Mouse (Mus musculus): ENCODE measurements around the gene En1.

En1 gene

DNA sequence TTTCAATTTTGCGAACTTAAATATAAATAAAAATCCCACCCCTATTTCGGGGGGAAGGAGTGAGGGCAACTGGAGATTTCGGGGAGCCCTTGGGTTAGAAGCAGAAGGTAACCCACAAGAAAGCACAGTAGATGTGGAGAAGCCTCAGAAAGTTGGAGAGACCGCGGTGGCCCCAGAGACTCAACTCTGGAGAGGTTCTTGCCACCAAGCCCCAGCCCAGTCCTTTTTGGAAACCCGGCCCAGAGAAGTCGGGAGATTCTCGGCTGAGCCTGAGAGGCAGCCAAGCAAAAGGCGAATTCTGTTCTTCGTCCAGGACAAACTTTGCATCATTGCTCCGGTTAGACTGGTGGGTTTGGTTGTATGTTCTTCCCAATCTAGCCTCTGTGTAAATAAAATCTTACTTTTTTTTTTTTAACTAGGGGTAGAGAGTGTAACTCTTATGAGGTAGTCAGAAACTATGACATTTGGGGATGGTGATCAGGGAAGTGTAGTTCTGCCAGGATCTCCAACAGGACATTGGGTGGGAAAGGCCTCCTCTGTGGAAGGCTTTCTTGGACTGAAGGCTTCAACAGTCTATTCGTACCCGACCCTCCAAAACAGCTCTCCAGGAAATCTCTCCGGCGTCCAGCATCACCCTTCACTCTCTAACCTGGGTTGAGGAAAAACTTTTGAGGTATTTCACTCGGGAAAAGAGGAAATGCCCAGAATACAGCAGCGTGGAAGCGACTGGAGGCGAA lies 1.5 kb upstream of the En1 start:
- DNase-seq = no peak

DNA sequence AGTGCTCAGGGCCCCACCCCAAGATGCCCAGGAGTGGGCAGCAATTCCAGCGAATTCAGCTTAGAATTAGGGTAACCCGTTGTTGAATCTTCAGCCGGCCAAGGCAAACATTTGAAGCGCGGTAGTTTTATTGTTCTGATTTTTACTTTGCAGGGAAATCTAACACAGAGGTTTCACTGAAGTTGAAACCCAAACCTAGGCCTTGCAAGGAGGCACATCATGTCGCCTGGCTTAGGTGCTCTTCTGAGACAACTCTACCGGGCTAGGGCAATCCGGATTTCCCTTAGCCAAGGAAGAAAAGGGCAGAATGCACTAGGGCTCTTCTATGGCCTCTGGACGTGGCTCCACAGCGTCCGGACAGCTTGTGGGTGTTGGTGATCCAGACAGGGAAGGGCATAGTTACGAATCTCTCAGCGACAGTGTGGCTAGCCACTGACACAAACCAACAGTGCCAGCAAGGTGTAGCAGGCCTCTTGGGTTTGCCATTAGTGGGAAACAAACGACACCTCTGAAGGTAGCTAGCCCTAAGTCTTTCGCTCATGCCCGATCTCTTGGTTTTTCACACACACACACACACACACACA lies 873 bp upstream of the En1 start:
- DNase-seq = no peak

DNA sequence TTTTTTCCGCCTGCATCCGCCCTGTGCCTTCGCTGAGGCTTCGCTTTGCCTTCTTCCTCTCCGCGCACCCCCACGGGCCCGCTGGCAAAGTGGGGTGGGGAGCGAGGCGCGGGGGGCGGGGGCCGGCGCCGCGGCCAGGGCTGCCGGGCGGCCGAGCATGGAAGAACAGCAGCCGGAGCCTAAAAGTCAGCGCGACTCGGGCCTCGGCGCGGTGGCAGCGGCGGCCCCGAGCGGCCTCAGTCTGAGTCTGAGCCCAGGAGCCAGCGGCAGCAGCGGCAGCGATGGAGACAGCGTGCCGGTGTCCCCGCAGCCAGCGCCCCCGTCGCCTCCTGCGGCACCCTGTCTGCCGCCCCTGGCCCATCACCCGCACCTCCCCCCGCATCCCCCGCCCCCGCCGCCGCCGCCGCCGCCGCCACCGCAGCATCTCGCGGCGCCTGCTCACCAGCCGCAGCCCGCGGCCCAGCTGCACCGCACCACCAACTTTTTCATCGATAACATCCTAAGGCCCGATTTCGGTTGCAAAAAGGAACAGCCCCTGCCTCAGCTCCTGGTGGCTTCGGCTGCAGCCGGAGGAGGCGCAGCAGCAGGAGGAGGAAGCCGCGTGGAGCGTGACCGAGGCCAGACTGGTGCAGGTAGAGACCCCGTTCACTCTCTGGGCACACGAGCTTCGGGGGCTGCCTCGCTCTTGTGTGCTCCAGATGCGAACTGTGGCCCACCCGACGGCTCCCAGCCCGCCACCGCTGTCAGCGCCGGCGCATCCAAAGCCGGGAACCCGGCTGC lies 848 bp downstream of the En1 start:
- no peak for DNase-seq

DNA sequence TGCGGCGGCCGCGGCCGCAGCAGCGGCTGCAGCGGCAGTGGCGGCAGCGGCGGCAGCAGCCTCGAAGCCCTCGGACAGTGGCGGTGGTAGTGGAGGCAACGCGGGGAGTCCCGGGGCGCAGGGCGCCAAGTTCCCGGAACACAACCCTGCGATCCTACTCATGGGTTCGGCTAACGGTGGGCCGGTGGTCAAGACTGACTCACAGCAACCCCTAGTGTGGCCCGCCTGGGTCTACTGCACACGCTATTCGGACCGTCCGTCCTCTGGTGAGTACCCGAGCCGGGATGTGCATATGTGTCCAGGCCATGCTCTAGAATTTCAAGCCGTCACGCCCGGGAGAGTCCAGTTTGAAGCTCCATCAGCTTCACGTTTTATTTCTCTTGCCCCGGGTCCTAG lies 1.4 kb downstream of the En1 start:
- no peak for DNase-seq

DNA sequence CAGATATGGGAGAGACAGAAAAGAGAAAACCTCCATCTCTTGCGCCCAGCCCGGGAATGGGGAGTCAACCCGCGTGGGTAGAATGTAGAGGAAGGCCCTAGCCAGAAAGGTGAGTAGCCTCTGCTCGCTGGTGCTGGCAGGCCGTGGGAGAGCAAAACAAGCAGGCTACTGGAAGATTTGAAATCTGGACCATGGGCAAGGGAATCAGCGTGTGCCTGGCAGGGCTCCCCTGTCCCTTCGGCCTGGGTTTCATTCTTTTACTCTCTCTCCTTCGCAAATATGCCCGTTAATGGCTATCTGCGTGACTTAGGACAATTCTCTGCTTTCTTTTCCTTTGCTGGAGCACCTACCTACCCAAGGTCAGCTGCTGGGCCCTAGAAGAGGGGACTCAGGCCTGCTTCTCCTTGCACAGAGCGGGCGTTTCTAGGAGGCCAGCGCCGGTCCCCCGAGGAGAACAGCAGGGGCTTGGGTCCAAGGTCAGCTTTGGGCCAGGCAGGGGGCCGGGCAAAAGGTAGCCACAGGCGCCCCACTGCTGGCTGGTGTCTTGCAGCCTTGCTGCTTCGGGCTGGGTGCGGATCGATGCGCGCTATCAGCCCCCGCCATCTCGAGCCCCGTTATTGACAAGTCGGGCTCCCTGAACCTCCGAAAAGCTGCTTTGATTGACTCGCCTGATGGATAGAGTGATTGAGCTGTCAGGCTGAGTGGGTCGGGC lies 2.4 kb downstream of the En1 start:
- DNase-seq = no peak

DNA sequence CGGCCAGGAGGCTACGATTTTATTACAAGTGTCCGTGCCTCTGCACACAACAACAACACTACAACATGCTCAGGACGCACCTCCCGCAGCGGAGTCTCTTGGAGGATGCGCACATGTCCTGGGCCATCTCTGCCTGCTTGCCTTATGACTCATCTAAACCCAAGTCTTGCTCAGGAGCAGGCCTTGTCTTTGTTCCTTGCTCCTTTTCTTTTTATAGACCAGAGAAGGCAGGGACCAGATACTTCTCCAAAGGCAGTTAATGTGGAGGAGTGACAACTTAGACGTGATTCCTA lies 2.9 kb downstream of the En1 start:
- no peak for DNase-seq

DNA sequence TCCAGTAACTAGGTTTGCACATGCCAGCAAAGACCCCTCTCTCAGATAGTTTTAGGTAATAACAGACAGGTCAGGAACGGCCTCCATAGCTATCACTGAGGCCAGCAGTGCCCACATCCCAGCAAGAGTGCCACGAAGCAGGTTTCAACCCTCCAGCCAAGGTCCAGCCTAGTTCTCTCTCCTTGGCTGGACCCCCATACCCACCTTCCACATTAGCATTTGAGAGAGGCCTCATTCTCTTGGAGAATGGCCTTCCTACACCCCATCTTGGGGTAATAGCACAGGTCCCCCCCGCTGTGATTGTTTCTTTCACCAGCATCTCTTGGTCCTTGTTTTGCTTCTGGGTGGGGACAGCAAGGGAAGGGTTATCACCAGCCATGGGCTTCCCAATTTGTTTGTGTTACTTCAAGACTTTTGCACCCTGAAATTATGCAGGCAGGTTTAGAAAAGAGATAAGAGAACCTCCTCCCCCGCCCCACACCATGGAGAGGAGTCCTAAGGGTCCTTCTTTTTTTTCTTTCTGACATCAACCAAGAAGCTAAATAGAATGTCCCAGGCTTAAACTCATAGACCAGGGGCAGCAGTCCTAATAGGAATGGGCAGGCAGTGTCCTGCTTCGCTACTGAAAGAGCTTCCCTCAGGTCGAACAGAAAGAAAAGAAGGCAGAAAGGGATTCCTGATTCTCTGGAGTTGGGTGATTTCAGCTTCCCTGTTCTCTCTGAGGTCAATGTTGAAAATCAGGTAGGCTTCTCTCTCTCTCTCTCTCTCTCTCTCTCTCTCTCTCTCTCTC lies 3.5 kb downstream of the En1 start:
- no peak for DNase-seq

DNA sequence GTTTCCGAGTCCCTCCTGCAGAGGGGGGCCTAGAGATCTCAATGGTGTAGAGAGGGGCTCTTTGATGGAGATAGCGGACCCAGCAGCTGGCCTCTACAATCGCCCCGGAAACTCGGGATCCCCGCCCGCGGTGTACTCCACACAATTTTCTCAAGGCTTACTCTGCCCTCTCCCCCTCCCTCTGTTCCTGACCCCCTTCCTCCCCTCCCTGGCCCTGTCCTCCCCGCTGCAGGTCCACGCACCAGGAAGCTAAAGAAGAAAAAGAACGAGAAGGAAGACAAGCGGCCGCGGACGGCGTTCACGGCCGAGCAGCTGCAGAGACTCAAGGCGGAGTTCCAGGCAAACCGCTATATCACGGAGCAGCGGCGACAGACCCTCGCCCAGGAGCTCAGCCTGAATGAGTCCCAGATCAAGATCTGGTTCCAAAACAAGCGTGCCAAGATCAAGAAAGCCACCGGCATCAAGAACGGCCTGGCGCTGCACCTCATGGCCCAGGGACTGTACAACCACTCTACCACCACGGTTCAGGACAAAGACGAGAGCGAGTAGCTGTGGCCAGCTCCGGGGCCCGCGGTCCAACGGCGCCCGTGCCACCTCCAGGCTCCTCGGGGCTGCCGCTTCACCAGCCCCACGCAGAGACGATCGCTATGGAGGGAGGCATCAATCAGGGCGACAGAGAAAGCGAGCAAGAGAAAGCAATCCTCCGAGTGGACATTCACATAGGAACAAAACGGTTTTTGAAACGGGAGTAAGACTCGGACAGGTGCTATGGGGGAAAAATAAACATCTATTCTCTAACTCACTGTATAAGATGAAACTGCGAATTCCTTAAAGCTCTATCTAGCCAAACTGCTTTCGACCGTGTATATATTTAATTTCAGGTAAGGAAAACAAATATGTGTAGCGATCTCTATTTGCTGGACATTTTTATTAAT lies 4.7 kb downstream of the En1 start:
- no peak for DNase-seq

DNA sequence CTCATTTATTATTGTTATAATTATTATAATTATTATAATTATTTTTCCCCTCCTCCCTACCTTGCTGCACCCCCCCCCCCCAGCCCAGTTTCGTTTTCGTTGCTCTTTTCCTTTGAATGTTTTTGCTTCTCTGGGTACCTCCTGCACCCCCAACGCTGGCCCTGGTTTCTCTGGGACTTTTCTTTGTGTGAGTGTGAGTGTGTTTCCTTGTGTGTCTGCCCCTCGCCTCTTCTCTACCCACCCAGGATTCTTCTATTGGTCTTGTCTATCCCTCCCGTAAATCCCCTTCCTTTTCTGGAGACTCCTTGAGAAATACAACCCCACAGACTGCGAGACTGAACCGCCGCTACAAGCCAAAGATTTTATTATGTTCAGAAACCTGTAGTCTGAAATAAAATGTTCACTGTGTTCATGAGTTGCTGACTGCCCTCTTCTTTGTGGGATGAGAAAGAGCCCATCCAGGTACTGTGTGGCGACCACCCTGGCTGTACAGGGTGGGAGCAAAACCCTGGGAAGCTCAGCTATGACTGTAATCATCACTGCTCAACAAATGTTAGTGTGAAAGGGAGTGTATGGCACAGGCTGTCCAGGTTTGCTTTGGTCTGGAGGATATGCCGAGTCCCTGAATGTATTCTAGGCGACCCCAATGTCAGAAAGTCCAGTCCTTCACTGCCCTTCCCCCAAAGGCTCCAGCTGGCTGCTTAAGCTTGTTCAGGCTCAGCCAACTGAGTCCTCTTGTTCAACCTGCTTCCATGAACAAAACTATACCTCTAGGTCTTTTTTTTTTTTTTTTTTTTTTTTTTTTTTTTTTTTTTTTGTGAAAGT lies 5.6 kb downstream of the En1 start:
- DNase-seq = no peak

DNA sequence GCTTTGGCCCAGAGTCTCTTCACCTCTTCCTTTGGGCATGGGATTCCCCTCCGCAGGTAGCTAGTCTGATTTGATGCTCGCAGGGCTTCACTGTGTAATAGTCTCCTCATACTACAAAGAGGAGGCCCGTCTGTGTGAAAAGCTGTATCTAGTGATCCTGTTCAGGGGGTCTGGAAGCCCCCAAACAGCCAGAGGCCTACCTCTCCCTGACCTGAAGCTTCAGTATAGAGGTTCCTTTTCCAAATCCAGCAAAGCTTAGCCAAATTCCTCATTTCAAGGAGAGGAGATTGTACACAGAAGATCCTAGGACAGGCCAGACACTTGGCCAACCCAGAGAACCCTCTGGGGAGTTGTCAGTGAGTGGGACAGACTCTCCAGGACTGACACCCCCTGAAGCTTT lies 6.2 kb downstream of the En1 start:
- DNase-seq = no peak

DNA sequence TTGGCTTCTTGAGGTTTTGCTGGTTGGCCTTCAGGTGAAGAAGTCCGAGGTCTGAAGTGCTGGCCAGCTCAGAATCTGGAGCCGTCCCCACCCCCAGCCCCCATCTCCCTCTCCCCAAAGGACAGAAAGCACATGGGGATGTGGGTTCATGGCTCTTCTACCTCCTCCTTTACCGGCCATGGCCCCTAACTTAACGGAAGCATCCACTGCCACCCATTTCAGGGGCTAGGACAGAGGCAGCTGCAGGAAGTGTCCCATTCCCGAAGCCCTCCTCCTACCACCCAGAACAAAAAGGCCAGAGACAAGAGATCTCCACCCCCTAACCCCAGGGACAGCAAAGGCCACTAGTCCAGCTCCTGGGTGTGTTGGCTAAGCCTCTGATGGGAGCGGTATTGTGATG lies 7.4 kb downstream of the En1 start:
- DNase-seq = no peak

DNA sequence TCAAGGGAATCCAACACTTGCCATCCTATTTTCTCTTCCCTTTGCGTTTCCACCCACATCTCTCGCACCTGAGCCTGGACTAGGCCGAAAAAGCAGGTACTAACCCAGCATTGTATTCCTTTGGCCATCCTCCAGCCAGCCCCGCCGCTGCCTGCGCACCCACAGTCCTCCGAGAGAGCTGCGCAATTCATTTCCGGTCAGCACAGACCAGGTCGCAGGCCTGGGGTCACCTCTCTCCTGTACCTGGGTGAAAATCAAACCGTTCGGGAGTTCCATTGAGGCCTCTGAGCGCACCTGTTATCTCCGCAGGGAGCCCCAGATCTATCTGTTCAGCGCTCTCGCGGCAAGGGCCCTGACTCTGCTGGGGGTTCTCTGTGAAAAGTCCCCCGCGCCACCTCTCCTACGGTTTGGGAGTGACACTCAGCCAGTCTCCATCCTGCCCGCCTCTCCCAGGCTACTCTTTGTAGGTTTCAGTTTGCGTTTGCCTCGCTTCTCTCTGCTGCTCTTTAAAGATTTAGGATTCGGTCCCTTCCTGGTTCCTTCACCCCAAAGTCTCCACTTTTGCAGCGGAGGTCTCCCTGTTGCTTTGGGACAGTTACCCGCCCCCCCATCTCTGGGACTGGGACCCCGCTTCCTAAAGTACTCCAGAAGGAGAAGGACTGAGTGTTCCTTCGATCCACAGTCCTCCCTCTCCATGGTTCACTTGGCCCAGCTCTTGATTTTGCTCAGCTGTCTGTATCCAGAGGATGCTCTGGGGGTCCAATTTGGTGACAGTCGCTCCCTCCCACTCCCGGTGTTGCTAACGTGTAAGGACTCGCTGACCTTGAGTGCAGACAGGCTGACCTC lies 11.5 kb downstream of the En1 start:
- DNase-seq = no peak

DNA sequence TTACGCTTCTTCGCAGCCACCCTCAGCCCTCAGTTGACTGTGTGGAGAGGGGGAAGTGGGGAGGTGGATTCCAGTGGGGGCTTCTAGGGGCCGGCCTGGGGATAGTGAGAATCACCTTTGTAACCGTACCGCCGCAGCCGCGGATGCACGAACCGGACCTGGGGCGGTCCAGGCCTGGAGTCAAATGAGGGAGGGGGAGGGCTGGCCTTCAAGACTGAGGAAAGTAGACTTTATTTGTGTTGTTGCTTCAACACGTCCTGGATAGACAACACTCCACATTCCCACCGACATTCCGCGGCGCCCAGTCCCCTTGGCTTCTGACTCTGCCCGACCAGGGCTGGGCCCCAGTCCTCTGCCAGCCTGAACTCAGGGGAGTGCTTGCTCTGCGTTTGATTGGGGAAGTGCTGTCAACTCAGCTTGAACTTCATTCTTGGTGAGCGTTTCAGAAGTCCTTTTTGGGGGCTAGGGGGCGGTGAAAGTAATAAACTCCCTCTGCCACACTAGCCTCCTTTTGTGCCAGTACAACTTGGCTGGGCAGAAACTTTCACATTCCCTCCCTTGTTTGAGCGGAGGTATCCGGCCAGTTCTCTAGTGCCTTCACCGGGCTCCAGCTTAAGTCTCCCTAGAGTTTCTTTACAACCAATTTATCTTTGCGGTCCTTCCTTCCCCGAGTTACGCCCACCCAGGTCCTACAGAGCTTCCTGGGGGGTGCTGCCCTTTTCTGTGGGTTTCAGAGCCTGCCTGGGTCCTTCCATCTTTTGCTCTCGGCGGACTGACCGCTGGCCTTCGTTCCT lies 12.3 kb downstream of the En1 start:
- DNase-seq = no peak

DNA sequence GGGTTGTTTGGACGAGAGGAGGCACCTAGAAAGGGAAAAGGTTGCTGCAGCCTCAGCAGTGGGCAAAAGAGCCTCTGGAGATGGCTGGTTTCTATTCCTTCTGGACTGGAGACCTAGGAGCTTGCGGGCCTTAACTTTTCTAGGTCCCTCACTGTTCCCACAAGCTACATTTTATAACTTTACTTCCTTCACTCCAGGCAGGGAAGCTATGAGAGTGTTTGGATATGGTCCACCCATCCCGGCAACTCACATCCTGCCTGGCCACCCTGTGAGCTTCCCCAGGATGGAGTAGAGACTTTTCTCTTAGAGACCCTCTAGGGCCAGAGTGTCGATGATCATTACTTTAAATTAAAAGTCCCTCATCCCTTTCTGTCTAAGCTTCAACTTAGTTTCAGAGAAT lies 13.3 kb downstream of the En1 start:
- DNase-seq = no peak

DNA sequence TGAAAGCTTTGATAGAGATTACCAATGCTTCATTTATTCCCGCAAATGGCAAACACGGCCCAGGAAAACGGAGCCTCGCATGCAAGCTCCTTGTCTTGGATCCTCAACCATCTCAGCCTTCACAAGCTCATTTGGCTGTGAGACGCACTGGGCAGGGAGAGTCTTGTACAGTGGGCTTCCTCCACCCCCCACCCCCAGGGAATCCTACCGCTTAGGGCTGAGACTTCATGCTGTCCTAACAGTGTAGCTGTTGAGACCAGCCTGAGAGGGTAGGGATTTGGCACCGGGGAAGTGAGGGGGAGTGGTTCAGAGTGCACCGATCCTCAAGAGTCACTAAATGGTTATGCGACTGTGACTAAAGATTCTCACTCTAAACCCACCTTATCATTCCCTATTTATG lies 13.7 kb downstream of the En1 start:
- DNase-seq = no peak

DNA sequence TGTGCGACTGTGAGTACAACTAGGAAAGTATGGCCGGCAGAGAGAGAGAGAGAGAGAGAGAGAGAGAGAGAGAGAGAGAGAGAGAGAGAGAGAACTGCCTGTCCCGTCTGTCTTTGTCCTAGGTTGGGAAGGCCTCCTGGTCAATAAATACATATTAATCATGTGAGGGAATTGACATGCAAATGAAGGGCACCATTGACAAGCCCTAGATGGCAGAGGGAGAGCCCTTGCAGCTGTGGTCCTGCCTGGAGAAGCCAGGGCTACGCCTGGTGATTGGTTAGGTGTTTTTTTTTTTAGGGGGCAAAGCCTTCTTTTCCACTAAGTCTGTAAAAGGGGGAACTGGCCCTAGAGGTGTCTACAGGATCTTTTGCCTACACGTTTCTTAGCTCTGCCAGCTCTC lies 19.2 kb downstream of the En1 start:
- DNase-seq = no peak

DNA sequence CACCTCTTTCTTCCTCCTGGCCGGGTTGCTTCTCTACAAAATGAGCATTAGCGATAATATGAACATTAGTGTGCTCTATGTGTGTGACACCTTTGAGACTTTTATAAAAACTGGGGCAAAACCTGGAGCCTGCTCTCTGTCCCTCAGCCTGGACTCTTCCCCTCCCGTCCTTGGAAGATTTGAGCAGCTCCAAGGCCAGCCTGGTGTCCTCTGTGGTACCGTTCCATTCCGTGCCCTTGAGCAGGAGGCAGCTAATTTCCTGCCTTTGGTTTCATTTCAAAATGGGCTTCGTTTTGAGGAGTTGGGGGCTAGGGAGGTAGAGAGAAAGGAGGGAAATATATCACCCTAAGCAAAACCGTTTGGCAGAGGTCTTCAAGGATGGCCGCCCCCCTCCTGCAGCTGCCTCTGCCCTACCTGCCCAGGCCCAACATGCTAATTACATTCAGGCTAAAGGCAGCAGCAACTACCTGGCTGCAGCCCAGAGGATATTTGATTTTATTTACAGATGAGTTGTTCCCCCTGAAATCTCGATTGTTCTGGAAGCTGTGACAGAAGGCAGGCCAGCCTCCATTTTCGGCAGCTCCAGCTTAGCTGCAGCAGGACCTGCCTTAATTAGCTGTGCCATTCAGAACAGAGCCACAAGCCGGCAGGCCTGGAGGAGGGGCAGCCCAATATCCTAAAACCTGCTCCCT lies 24.9 kb downstream of the En1 start:
- DNase-seq = no peak

DNA sequence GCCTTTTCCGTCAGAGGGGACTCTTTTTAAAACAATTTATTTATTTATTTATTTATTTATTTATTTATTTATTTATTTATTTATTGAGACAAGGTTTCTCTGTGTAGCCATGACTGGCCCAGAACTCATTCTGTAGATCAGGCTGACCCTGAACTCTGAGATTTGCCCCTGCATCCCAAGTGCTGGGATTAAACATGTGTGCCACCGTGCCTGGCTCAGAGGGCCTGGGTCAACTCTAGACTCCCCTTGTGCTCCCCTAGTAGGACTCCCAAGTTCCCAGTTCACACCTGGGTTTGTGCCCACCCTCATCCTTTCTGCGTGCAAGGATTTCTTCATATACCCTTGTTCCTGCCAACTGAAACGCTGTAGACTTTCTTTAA lies 25.4 kb downstream of the En1 start:
- DNase-seq = no peak

DNA sequence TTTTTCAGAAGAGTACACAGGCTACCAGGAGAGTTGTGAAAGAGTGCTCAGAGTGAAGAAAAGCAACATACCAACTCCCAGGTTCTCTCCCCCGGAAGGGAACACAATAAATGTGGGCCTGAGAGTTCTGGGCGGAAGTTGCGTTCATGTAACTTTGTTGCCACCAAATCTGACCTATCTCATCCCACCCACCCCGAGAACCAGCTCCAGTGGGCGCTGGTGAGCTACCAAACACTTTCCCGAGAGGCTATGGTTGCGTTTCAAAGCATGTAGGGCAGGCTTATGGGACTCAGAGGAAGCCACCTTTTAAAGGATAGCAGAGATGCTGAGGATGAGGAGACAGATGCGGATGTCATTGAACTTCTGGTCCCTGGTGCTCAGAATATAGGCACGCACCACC lies 26.6 kb downstream of the En1 start:
- no peak for DNase-seq
